Mouse (Mus musculus): ENCODE data around the gene Olfr74. TPM values are rescaled to one million over a fixed set of nuclear protein-coding genes. Genes with fewer than 3 reads are reported as not detected.

Olfr74 gene
- not detected in 2 replicates for polyA plus RNA-seq (2015; fragmentation: Nextera tagmentation; extraction: Ambion mirVana)

DNA sequence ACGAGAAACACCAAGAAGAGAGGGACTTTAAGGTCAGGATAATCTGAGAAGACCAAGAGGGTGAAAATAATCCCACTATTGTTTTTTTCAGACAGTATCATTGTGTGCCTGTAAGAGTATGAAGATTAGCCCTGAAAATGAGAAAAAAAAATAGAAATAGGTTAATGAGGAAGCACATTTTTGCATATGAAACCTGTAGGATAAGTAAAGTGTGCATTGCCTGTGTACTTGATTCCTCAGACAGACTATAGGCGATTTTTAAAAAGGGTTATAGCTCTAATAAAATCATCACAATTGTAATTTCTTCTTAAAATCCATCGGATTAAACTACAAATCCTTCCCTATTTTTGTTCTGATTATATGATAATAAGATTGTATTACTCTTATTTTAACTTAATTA lies at the start of gene Olfr74:
Gene Olfr74, minus strand, starts transcription at position 101 of the 400 bp plus-strand sequence.

DNA sequence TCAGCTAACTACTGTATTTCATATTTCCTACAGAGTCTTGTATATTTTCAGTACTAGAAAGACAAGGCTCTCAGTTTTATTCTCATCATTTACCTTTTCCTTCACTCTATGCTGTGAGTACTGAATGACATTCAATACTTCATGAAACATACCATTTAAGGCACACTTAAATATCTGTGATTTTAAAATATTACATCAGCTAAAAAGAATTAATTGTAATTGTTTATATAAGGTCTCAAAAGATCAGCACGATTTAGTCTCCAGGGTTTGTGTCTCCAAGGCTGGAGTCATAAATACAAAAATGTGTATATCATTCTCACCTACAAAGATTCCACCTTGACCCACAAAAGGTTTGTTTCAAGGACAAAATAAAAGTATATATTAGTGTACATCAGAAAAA lies 48.0 kb upstream of the Olfr74 start, which contains the start of gene Olfr1161:
Gene Olfr1161, plus strand, starts transcription at position 301 of the 400 bp plus-strand sequence.

GRCm38 (mm10) chr2:88007515-88008318 lies 33.3 kb upstream of the Olfr74 start, which contains the start of gene Olfr1160:
Gene Olfr1160, minus strand, starts transcription at chr2:88008268.

GRCm38 (mm10) chr2:87989813-87990212 lies 15.3 kb upstream of the Olfr74 start, which contains the start of gene Olfr1158:
Gene Olfr1158, plus strand, starts transcription at chr2:87990113.

GRCm38 (mm10) chr2:87968199-87968598 lies 6.3 kb downstream of the Olfr74 start, which contains the start of gene Olfr1157:
Gene Olfr1157, minus strand, starts transcription at chr2:87968299.

GRCm38 (mm10) chr2:87953000-87953399 lies 21.5 kb downstream of the Olfr74 start, which contains the start of gene Olfr1156:
Gene Olfr1156, minus strand, starts transcription at chr2:87953100.

GRCm38 (mm10) chr2:87945037-87945436 lies 29.4 kb downstream of the Olfr74 start, which contains the start of gene Olfr1155:
Gene Olfr1155, minus strand, starts transcription at chr2:87945137.

Other genes starting within 250 kb of the Olfr74 start
- not detected in 2 replicates for gene Olfr1138, start 234.7 kb downstream of the Olfr74 start, polyA plus RNA-seq (2015; fragmentation: Nextera tagmentation; extraction: Ambion mirVana)
- gene Olfr1140, start 230.9 kb downstream of the Olfr74 start, polyA plus RNA-seq (2015; fragmentation: Nextera tagmentation; extraction: Ambion mirVana) = not detected in 2 replicates
- not detected in 2 replicates for gene Olfr1141, start 220.7 kb downstream of the Olfr74 start, polyA plus RNA-seq (2015; fragmentation: Nextera tagmentation; extraction: Ambion mirVana)
- not detected in 2 replicates for gene Olfr152, start 195.2 kb downstream of the Olfr74 start, polyA plus RNA-seq (2015; fragmentation: Nextera tagmentation; extraction: Ambion mirVana)
- gene Olfr1143, start 174.1 kb downstream of the Olfr74 start, polyA plus RNA-seq (2015; fragmentation: Nextera tagmentation; extraction: Ambion mirVana) = not detected in 2 replicates
- not detected in 2 replicates for gene Olfr1145, start 164.8 kb downstream of the Olfr74 start, polyA plus RNA-seq (2015; fragmentation: Nextera tagmentation; extraction: Ambion mirVana)
- not detected in 2 replicates for gene Olfr1148, start 144.1 kb downstream of the Olfr74 start, polyA plus RNA-seq (2015; fragmentation: Nextera tagmentation; extraction: Ambion mirVana)
- not detected in 2 replicates for gene Olfr1150-ps1, start 130.7 kb downstream of the Olfr74 start, polyA plus RNA-seq (2015; fragmentation: Nextera tagmentation; extraction: Ambion mirVana)
- not detected in 2 replicates for gene Olfr1151, start 118.8 kb downstream of the Olfr74 start, polyA plus RNA-seq (2015; fragmentation: Nextera tagmentation; extraction: Ambion mirVana)
- 0.02 TPM in 1 of 2 replicates, not detected in the other for gene Olfr1152, start 108.2 kb downstream of the Olfr74 start, polyA plus RNA-seq (2015; fragmentation: Nextera tagmentation; extraction: Ambion mirVana)
- not detected in 2 replicates for gene Olfr1153, start 79.7 kb downstream of the Olfr74 start, polyA plus RNA-seq (2015; fragmentation: Nextera tagmentation; extraction: Ambion mirVana)
- gene Olfr1154, start 69.5 kb downstream of the Olfr74 start, polyA plus RNA-seq (2015; fragmentation: Nextera tagmentation; extraction: Ambion mirVana) = not detected in 2 replicates
- gene Olfr1155, start 29.5 kb downstream of the Olfr74 start, polyA plus RNA-seq (2015; fragmentation: Nextera tagmentation; extraction: Ambion mirVana) = not detected in 2 replicates
- gene Olfr1156, start 21.6 kb downstream of the Olfr74 start, polyA plus RNA-seq (2015; fragmentation: Nextera tagmentation; extraction: Ambion mirVana) = not detected in 2 replicates
- not detected in 2 replicates for gene Olfr1157, start 6.4 kb downstream of the Olfr74 start, polyA plus RNA-seq (2015; fragmentation: Nextera tagmentation; extraction: Ambion mirVana)
- gene Olfr1158, start 15.4 kb upstream of the Olfr74 start, polyA plus RNA-seq (2015; fragmentation: Nextera tagmentation; extraction: Ambion mirVana) = not detected in 2 replicates
- not detected in 2 replicates for gene Olfr1160, start 33.6 kb upstream of the Olfr74 start, polyA plus RNA-seq (2015; fragmentation: Nextera tagmentation; extraction: Ambion mirVana)
- gene Olfr1161, start 48.1 kb upstream of the Olfr74 start, polyA plus RNA-seq (2015; fragmentation: Nextera tagmentation; extraction: Ambion mirVana) = not detected in 2 replicates
- gene Olfr73, start 63.0 kb upstream of the Olfr74 start, polyA plus RNA-seq (2015; fragmentation: Nextera tagmentation; extraction: Ambion mirVana) = not detected in 2 replicates
- not detected in 2 replicates for gene Olfr1162, start 76.5 kb upstream of the Olfr74 start, polyA plus RNA-seq (2015; fragmentation: Nextera tagmentation; extraction: Ambion mirVana)
- not detected in 2 replicates for gene Olfr1163, start 97.2 kb upstream of the Olfr74 start, polyA plus RNA-seq (2015; fragmentation: Nextera tagmentation; extraction: Ambion mirVana)
- gene Olfr1164, start 119.3 kb upstream of the Olfr74 start, polyA plus RNA-seq (2015; fragmentation: Nextera tagmentation; extraction: Ambion mirVana) = not detected in 2 replicates
- not detected in 2 replicates for gene Olfr1166, start 153.6 kb upstream of the Olfr74 start, polyA plus RNA-seq (2015; fragmentation: Nextera tagmentation; extraction: Ambion mirVana)
- gene Olfr1167, start 180.5 kb upstream of the Olfr74 start, polyA plus RNA-seq (2015; fragmentation: Nextera tagmentation; extraction: Ambion mirVana) = not detected in 2 replicates
- not detected in 2 replicates for gene Olfr1168, start 207.2 kb upstream of the Olfr74 start, polyA plus RNA-seq (2015; fragmentation: Nextera tagmentation; extraction: Ambion mirVana)